Mouse (Mus musculus) urinary bladder, postnatal 36 days (tissue): ENCODE measurements at regions not wholly inside any gene's neighbourhood (a gene's known extent, or its start where the extent isn't known, plus 50 kb on each side); places are given as distances from the start of the nearest gene placed in this dataset.

Source experiments
- DNase-seq, 2 experiments: peaks; one replicate each; pipeline ENCODE4 v3.0.0; 2022; ENCODE audit warnings: low spot score in 2 of 2, mixed read lengths in 1 of 2

- DNase-seq = peak; percentile 32 to 64
Measured at GRCm38 (mm10) chr15:7459992-7460820, 62.0 kb upstream of the Egflam start.

- no peak for DNase-seq
Measured at GRCm38 (mm10) chr15:7462549-7462948, 64.4 kb upstream of the Egflam start.

- DNase-seq = no peak
Measured at GRCm38 (mm10) chr15:7463444-7464350, 65.5 kb upstream of the Egflam start.

- DNase-seq = no peak
Measured at GRCm38 (mm10) chr15:7480211-7480610, 82.0 kb upstream of the Egflam start.

- no peak for DNase-seq
Measured at GRCm38 (mm10) chr15:7480792-7481210, 82.6 kb upstream of the Egflam start.

GRCm38 (mm10) chr15:7483686-7484085 is 85.5 kb upstream of the Egflam start:
- DNase-seq = no peak

- DNase-seq = no peak
Measured at GRCm38 (mm10) chr15:7491091-7491490, 92.9 kb upstream of the Egflam start.

GRCm38 (mm10) chr15:7493126-7493669 is 95.0 kb upstream of the Egflam start:
- DNase-seq = no peak

GRCm38 (mm10) chr15:7497852-7498251 is 99.7 kb upstream of the Egflam start:
- DNase-seq = no peak

- DNase-seq = no peak
Measured at GRCm38 (mm10) chr15:7508535-7508934, 110.3 kb upstream of the Egflam start.

GRCm38 (mm10) chr15:7514743-7515273 is 116.6 kb upstream of the Egflam start:
- no peak for DNase-seq

- no peak for DNase-seq
Measured at GRCm38 (mm10) chr15:7521611-7522010, 123.4 kb upstream of the Egflam start.

GRCm38 (mm10) chr15:7522902-7523786 is 124.9 kb upstream of the Egflam start:
- DNase-seq = no peak

- DNase-seq = no peak
Measured at GRCm38 (mm10) chr15:7530959-7531588, 132.9 kb upstream of the Egflam start.

- no peak for DNase-seq
Measured at GRCm38 (mm10) chr15:7537858-7538257, 139.7 kb upstream of the Egflam start.

- no peak for DNase-seq
Measured at GRCm38 (mm10) chr15:7553190-7553895, 155.1 kb upstream of the Egflam start.

GRCm38 (mm10) chr15:7554433-7554832 is 156.2 kb upstream of the Egflam start:
- DNase-seq = no peak

GRCm38 (mm10) chr15:7563279-7563678 is 165.1 kb upstream of the Egflam start:
- DNase-seq = no peak

GRCm38 (mm10) chr15:7563726-7564125 is 165.5 kb upstream of the Egflam start:
- DNase-seq = peak in 1 of 2 experiments; percentile 53

- no peak for DNase-seq
Measured at GRCm38 (mm10) chr15:7572221-7572620, 174.0 kb upstream of the Egflam start.
